Mouse (Mus musculus) retina, postnatal 7 days (tissue): ENCODE data around the gene Cldnd1.

Source experiments
- DNase-seq: peaks from one replicate; pipeline ENCODE4 v3.0.0-alpha.2; 2012; ENCODE audit warnings: low read depth, low spot score

Cldnd1 gene

GRCm38 (mm10) chr16:58708601-58709475 is 18.9 kb upstream of the Cldnd1 start:
- no peak for DNase-seq

GRCm38 (mm10) chr16:58709536-58709935 is 18.2 kb upstream of the Cldnd1 start:
- DNase-seq: no peak

- DNase-seq: no peak
Observed at GRCm38 (mm10) chr16:58712221-58712620, 15.5 kb upstream of the Cldnd1 start.

- no peak for DNase-seq
Observed at GRCm38 (mm10) chr16:58713128-58713527, 14.6 kb upstream of the Cldnd1 start.

- no peak for DNase-seq
Observed at GRCm38 (mm10) chr16:58715018-58715417, 12.7 kb upstream of the Cldnd1 start.

GRCm38 (mm10) chr16:58718666-58719120 is 9.0 kb upstream of the Cldnd1 start, which contains the start of gene Gpr15:
Gene Gpr15 (minus strand): TSS chr16:58719070.
- no peak for DNase-seq

GRCm38 (mm10) chr16:58722292-58722691 is 5.4 kb upstream of the Cldnd1 start:
- no peak for DNase-seq

GRCm38 (mm10) chr16:58726680-58727476 is 832 bp upstream of the Cldnd1 start:
- DNase-seq: no peak

- no peak for DNase-seq
Observed at GRCm38 (mm10) chr16:58728176-58728671, 514 bp downstream of the Cldnd1 start.

GRCm38 (mm10) chr16:58738205-58738604 is 10.5 kb downstream of the Cldnd1 start:
- DNase-seq: no peak

- no peak for DNase-seq
Observed at GRCm38 (mm10) chr16:58738800-58739199, 11.1 kb downstream of the Cldnd1 start.

- DNase-seq: no peak
Observed at GRCm38 (mm10) chr16:58740751-58741150, 13.0 kb downstream of the Cldnd1 start.

GRCm38 (mm10) chr16:58746715-58747114 is 19.0 kb downstream of the Cldnd1 start:
- DNase-seq: no peak

- DNase-seq: no peak
Observed at GRCm38 (mm10) chr16:58751314-58751713, 23.6 kb downstream of the Cldnd1 start.

- no peak for DNase-seq
Observed at GRCm38 (mm10) chr16:58756191-58756590, 28.5 kb downstream of the Cldnd1 start.

- DNase-seq: no peak
Observed at GRCm38 (mm10) chr16:58763076-58763475, 35.4 kb downstream of the Cldnd1 start, which contains the start of gene Olfr172. Gene Olfr172 (minus strand): TSS chr16:58763176.
